In the genomic region with DNA sequence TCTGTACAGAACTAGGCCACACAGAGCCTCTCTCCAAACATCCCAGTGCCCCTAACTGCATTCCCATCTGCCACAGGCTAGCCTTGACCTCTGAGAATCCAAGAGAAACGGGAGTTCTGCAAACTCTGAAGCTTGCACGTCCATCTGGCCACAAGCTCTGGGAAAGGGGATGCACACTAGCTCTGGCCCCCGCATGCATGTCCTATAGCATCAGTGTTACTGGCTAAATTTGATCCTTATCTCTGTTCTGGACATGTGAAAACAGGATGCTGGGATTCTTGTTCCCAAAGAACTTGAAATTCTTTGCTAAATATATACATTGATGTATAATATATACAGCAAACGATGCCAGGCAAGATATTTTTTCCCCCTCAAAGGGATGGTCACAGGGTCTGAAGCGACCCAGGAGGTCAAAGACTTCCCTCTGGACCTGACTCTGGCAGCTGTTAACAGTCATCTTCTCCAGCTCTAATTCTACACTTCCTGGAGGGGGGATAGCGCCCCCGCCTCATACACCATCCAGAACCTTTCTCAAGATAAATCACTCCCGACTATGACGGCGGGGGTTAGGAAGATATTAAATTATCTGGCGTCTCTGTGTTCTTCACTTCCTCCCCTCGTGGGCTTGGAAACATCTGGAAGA, we compare ENCODE assay signal across 23 mouse cellular contexts. TPM values are rescaled to one million over a fixed set of nuclear protein-coding genes. Genes with fewer than 3 reads are reported as not detected.
DNase-seq lines count a peak whose midpoint lies in the region; ATAC-seq lines count a peak whose summit lies in the region.
"Had no signal": no experiment of that assay in that cellular context is flagged by ENCODE, and none has a peak within 500 bp of the region (broad histone marks: within the 10 kb centered on the region; RNA-seq: fewer than 3 reads in every experiment).

No protein-coding gene starts in this region.

- no peaks in the 10 kb centered on the region for H3K9me3 ChIP-seq in kidney, embryonic 14.5 days (ENCODE audit: control insufficient read depth, low read length)
- H3K9me3 ChIP-seq in intestine, embryonic 16.5 days (ENCODE audit: control insufficient read depth, low read length): no peaks in the 10 kb centered on the region
- no peaks in the 10 kb centered on the region for H3K9me3 ChIP-seq in stomach, embryonic 16.5 days (replicated peaks; ENCODE audit: control insufficient read depth, low read length)
- H3K9me3 ChIP-seq: embryonic facial prominence, embryonic 13.5 days; limb, embryonic 12.5 days; liver, embryonic 12.5 days; neural tube, embryonic 15.5 days had no signal

- peak; percentile 81 for ATAC-seq in kidney, embryonic 14.5 days (ENCODE audit: low FRiP score, low TSS enrichment)
- ATAC-seq in intestine, embryonic 16.5 days: peak; percentile 79
- peak; percentile 71; the same call in 1 of the 2 replicates for ATAC-seq in stomach, embryonic 16.5 days (ENCODE audit: insufficient read depth, low FRiP score)
- ATAC-seq: forebrain, postnatal 0 days; liver, embryonic 12.5 days; midbrain, embryonic 16.5 days had no signal

- H3K9ac ChIP-seq in kidney, embryonic 14.5 days (ENCODE audit: low read depth, low read length): no peak overlapping the region
- no peak overlapping the region for H3K9ac ChIP-seq in intestine, embryonic 16.5 days (ENCODE audit: low read depth, low read length)
- no peak overlapping the region for H3K9ac ChIP-seq in stomach, embryonic 16.5 days (ENCODE audit: low read length)
- H3K9ac ChIP-seq: embryonic facial prominence, embryonic 13.5 days; forebrain, postnatal 0 days; limb, embryonic 12.5 days; liver, embryonic 12.5 days; neural tube, embryonic 15.5 days had no signal

- no peak for DNase-seq in kidney, adult 18-20 months
- peak; percentile 77 for DNase-seq in kidney, postnatal 10 days
- no peak for DNase-seq in layer of hippocampus, adult 9-10 months (ENCODE audit: low spot score)
- DNase-seq in right cerebral cortex, adult 2 months (ENCODE audit: low spot score in 2 of 2): no peak
- DNase-seq: adrenal gland, adult 8-10 months; cerebellum, adult 8-10 months; forebrain, postnatal 0 days; lung, postnatal 36 days; right cerebral cortex, postnatal 14 days; spleen, adult 18-20 months had no signal

- 0 out of 2 replicates have a peak, but pooled peaks cover 3% of the 10 kb centered on the region for H3K4me1 ChIP-seq in kidney, embryonic 14.5 days (ENCODE audit: control insufficient read depth, insufficient read depth, low read length)
- H3K4me1 ChIP-seq in intestine, embryonic 16.5 days (ENCODE audit: control insufficient read depth, insufficient read depth, low read length): no peaks in the 10 kb centered on the region
- 0 out of 2 replicates have a peak, but pooled peaks cover 5% of the 10 kb centered on the region for H3K4me1 ChIP-seq in stomach, embryonic 16.5 days (ENCODE audit: control insufficient read depth, insufficient read depth, low read length)
- H3K4me1 ChIP-seq: liver, embryonic 12.5 days; neural tube, embryonic 15.5 days had no signal

- H3K27me3 ChIP-seq in kidney, embryonic 14.5 days (ENCODE audit: control insufficient read depth, insufficient read depth, low read length): no peaks in the 10 kb centered on the region
- no peaks in the 10 kb centered on the region for H3K27me3 ChIP-seq in intestine, embryonic 16.5 days (replicated peaks; ENCODE audit: control insufficient read depth, insufficient read depth, low read length)
- H3K27me3 ChIP-seq in stomach, embryonic 16.5 days (ENCODE audit: control insufficient read depth, insufficient read depth, low read length): no peaks in the 10 kb centered on the region
- H3K27me3 ChIP-seq: embryonic facial prominence, embryonic 13.5 days; neural tube, embryonic 15.5 days had no signal

- no peaks in the 10 kb centered on the region for H3K36me3 ChIP-seq in kidney, embryonic 14.5 days (ENCODE audit: control insufficient read depth, insufficient read depth, low read length)
- H3K36me3 ChIP-seq in intestine, embryonic 16.5 days (ENCODE audit: control insufficient read depth, insufficient read depth, low read length): no peaks in the 10 kb centered on the region
- H3K36me3 ChIP-seq in stomach, embryonic 16.5 days (ENCODE audit: control insufficient read depth, insufficient read depth, low read length): no peaks in the 10 kb centered on the region
- H3K36me3 ChIP-seq: embryonic facial prominence, embryonic 13.5 days; limb, embryonic 12.5 days; liver, embryonic 12.5 days; neural tube, embryonic 15.5 days had no signal

- peak overlapping the region; percentile 67; the same call in 1 of the 2 replicates for H3K27ac ChIP-seq in kidney, embryonic 14.5 days (ENCODE audit: low read depth, low read length)
- peak overlapping the region; percentile 72 for H3K27ac ChIP-seq in intestine, embryonic 16.5 days (ENCODE audit: low read length)
- H3K27ac ChIP-seq in stomach, embryonic 16.5 days (ENCODE audit: low read length): peak overlapping the region; percentile 81
- H3K27ac ChIP-seq: embryonic facial prominence, embryonic 13.5 days; limb, embryonic 12.5 days; liver, embryonic 12.5 days; neural tube, embryonic 15.5 days had no signal

- H3K4me3 ChIP-seq in kidney, embryonic 14.5 days (ENCODE audit: low read length): no peak overlapping the region
- no peak overlapping the region for H3K4me3 ChIP-seq in intestine, embryonic 16.5 days (ENCODE audit: low read length)
- H3K4me3 ChIP-seq in stomach, embryonic 16.5 days (replicated peaks; ENCODE audit: low read length): no peak overlapping the region
- H3K4me3 ChIP-seq: embryonic facial prominence, embryonic 13.5 days; limb, embryonic 12.5 days; liver, embryonic 12.5 days; neural tube, embryonic 15.5 days had no signal

- H3K4me2 ChIP-seq in kidney, embryonic 14.5 days (replicated peaks; ENCODE audit: low read depth, low read length): no peak overlapping the region
- no peak overlapping the region for H3K4me2 ChIP-seq in intestine, embryonic 16.5 days (ENCODE audit: low read depth, low read length)
- H3K4me2 ChIP-seq in stomach, embryonic 16.5 days (ENCODE audit: low read depth, low read length): no peak overlapping the region
- H3K4me2 ChIP-seq: embryonic facial prominence, embryonic 13.5 days; limb, embryonic 12.5 days; liver, embryonic 12.5 days; neural tube, embryonic 15.5 days had no signal

- 46% methylated on average over 12 of the region's 12 CpGs for WGBS in kidney, embryonic 14.5 days
- WGBS in intestine, embryonic 16.5 days: 41% methylated on average over 12 of the region's 12 CpGs
- 28% methylated on average over 12 of the region's 12 CpGs for WGBS in stomach, embryonic 16.5 days

RNA-seq across cellular contexts. Expression of gene Ankrd60, which starts 19.3 kb away (rescaled TPM):
- polyA plus RNA-seq in kidney, embryonic 14.5 days (2014; fragmentation: Nextera tagmentation; extraction: Ambion mirVana): not detected in 2 replicates
- polyA plus RNA-seq in intestine, embryonic 16.5 days (2015; fragmentation: Nextera tagmentation; extraction: Ambion mirVana): not detected in 2 replicates
- not detected in 2 replicates for polyA plus RNA-seq in stomach, embryonic 16.5 days (2015; fragmentation: Nextera tagmentation; extraction: Ambion mirVana)
- polyA plus RNA-seq: C2C12; cortical plate, adult 2 months; embryonic facial prominence, embryonic 13.5 days; forebrain, postnatal 0 days; heart, embryonic 16.5 days; hindbrain, embryonic 11.5 days; limb, embryonic 12.5 days; liver, embryonic 12.5 days; midbrain, embryonic 16.5 days; neural tube, embryonic 15.5 days had no signal

RNA-seq across cellular contexts. Expression of gene 1700021F07Rik, which starts 36.5 kb away (rescaled TPM):
- polyA plus RNA-seq in kidney, embryonic 14.5 days (2014; fragmentation: Nextera tagmentation; extraction: Ambion mirVana): not detected in 2 replicates
- polyA plus RNA-seq in intestine, embryonic 16.5 days (2015; fragmentation: Nextera tagmentation; extraction: Ambion mirVana): not detected in 2 replicates
- polyA plus RNA-seq in stomach, embryonic 16.5 days (2015; fragmentation: Nextera tagmentation; extraction: Ambion mirVana): not detected in 2 replicates
- polyA plus RNA-seq: C2C12; cortical plate, adult 2 months; embryonic facial prominence, embryonic 13.5 days; forebrain, postnatal 0 days; heart, embryonic 16.5 days; hindbrain, embryonic 11.5 days; limb, embryonic 12.5 days; liver, embryonic 12.5 days; midbrain, embryonic 16.5 days; neural tube, embryonic 15.5 days; thymus, postnatal 0 days had no signal
